Mouse (Mus musculus): ENCODE results near the gene Eif4g2. TPM values are rescaled to one million over a fixed set of nuclear protein-coding genes. Genes with fewer than 3 reads are reported as not detected.

The Eif4g2 gene
- polyA plus RNA-seq, 1 experiment from 2014 or later = 1,066 TPM

DNA sequence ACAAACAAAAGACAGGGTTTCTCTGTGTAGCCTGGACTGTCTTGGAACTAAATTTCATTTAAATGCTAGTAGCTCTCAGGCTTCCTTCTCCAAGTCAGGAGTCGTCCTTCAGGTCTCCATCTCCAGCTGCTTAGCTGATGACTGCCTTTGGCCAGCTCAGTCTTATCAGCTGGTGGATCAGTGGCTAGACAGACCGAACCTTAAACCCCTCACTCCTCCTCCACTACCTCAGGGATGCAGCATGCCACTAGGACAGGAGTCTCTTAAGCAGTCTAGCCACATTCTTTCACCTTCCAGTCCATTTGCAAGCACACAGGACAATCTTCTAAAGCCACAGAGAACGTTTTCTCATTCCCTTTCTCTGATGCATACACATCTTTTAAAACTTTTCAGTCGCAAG, 57.9 kb downstream of the Eif4g2 start:
- WGBS = 60% methylated on average over 4 of the region's 4 CpGs
- H3K27ac ChIP-seq = no peak overlapping the region
- no peak overlapping the region for H3K9ac ChIP-seq (replicated peaks)
- peaks cover 9% of the 10 kb centered on the region for H3K4me1 ChIP-seq (replicated peaks)
- H3K4me2 ChIP-seq = no peak overlapping the region
- no peak for ATAC-seq (ENCODE audit: insufficient number of reproducible peaks, insufficient read depth, low FRiP score, low TSS enrichment, low read depth)
- H3K36me3 ChIP-seq = no peaks in the 10 kb centered on the region
- no peak overlapping the region for H3K4me3 ChIP-seq (replicated peaks)
- H3K9me3 ChIP-seq = no peaks in the 10 kb centered on the region
- H3K27me3 ChIP-seq = no peaks in the 10 kb centered on the region

DNA sequence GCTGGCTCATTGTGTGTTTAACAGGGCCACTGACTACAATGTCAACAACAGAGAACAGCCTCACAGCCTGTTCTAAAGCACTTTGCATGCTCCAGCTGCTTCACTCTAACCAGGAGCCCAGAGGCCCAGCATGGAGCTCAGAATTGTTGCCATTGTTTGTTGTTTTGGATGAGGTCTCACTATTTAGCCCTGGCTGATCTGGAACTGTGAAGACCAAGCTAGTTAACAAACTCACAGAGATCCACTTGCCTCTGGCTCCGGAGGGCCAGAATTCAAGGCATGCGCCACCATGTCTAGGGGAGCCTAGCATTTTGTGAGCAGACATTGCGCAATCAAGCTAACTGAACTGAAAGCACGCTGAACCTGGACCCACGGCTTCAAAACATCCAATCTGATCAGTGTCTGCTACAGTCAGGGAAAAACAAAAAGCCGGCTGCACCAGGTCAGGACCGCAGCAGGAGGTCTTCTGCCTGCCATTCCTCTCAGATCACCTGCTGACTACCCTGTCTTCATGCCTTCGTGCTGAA, 58.7 kb downstream of the Eif4g2 start:
- no peaks in the 10 kb centered on the region for H3K9me3 ChIP-seq
- WGBS = 40% methylated on average over 8 of the region's 8 CpGs
- H3K27ac ChIP-seq = peak overlapping the region; percentile 2; the same call in 1 of the 2 replicates
- H3K4me2 ChIP-seq = no peak overlapping the region
- no peak overlapping the region for H3K4me3 ChIP-seq (replicated peaks)
- 0 out of 2 replicates have a peak, but pooled peaks cover 4% of the 10 kb centered on the region for H3K4me1 ChIP-seq (replicated peaks)
- ATAC-seq (ENCODE audit: insufficient number of reproducible peaks, insufficient read depth, low FRiP score, low TSS enrichment, low read depth) = no peak
- H3K27me3 ChIP-seq = no peaks in the 10 kb centered on the region
- no peak overlapping the region for H3K9ac ChIP-seq (replicated peaks)
- H3K36me3 ChIP-seq = no peaks in the 10 kb centered on the region

DNA sequence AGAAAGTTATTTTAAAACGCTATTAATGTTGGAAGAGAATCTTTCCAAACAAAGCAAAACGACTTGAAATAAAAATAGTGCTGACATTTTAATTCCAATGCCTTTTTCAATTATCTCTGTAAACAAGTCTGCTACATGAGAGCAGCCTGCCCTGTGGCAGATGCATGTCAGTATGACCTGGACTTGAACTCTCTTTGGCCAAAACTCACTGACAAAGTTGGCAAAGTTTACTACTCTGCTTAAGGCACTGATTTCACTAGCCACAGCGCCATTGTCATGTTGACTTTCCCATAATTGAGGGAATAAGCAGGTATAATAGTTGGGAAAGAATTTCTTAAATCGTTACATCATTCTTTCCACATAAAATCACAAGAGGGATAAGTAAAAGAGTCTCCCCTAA, 62.0 kb downstream of the Eif4g2 start:
- Histone ChIP-seq H3K9ac (replicated peaks) (no peak overlapping the region), H3K36me3 (no peaks in the 10 kb centered on the region), H3K27ac (no peak overlapping the region), H3K27me3 (no peaks in the 10 kb centered on the region), H3K4me3 (replicated peaks) (no peak overlapping the region), H3K4me1 (replicated peaks) (0 out of 2 replicates have a peak, but pooled peaks cover 4% of the 10 kb centered on the region), H3K4me2 (no peak overlapping the region), H3K9me3 (no peaks in the 10 kb centered on the region)
- no peak for ATAC-seq (ENCODE audit: insufficient number of reproducible peaks, insufficient read depth, low FRiP score, low TSS enrichment, low read depth)
- 76% methylated on average over 4 of the region's 4 CpGs for WGBS

Other genes starting within 250 kb of the Eif4g2 start
- gene Rnf141, start 238.6 kb downstream of the Eif4g2 start, polyA plus RNA-seq (2016; fragmentation: Nextera tagmentation; extraction: Ambion mirVana) = 17.6 and 20.5 TPM in 2 replicates
- 0.14 and 1.1 TPM in 2 replicates for gene Lyve1, start 219.8 kb downstream of the Eif4g2 start, polyA plus RNA-seq (2016; fragmentation: Nextera tagmentation; extraction: Ambion mirVana)
- 0.61 and 0.86 TPM in 2 replicates for gene Mrvi1, start 100.6 kb downstream of the Eif4g2 start, polyA plus RNA-seq (2016; fragmentation: Nextera tagmentation; extraction: Ambion mirVana)
- 88.5 and 91.9 TPM in 2 replicates for gene Ctr9, start 54.1 kb downstream of the Eif4g2 start, polyA plus RNA-seq (2016; fragmentation: Nextera tagmentation; extraction: Ambion mirVana)

Data from limb, embryonic 12.5 days (tissue).